Mouse (Mus musculus) megakaryocyte progenitor cell, adult 5-6 weeks (primary cell): ENCODE results near the gene Grid2ip. TPM values are rescaled to one million over a fixed set of nuclear protein-coding genes. Genes with fewer than 3 reads are reported as not detected.

Source experiments
- ATAC-seq: replicated peaks from 2 replicates; pipeline ENCODE4 v1.8.0; 2016; ENCODE audit warnings: mild to moderate bottlenecking, moderate TSS enrichment, inconsistent platforms; ENCODE audit not compliant: poor library complexity
- total RNA-seq, 2 experiments: library from RNA; stranded (forward) in 1 of 2; stranded (reverse) in 1 of 2; fragments of 157-497, 149-512 nt in 1 of 2; fragments of 200-1000 nt in 1 of 2; gene quantifications; 2 replicates each; pipeline versions ENCODE4 v1.2.3 to v1.2.4; 2015 to 2017

Gene Grid2ip
- total RNA-seq, 2 experiments from 2014 or later = not detected

DNA sequence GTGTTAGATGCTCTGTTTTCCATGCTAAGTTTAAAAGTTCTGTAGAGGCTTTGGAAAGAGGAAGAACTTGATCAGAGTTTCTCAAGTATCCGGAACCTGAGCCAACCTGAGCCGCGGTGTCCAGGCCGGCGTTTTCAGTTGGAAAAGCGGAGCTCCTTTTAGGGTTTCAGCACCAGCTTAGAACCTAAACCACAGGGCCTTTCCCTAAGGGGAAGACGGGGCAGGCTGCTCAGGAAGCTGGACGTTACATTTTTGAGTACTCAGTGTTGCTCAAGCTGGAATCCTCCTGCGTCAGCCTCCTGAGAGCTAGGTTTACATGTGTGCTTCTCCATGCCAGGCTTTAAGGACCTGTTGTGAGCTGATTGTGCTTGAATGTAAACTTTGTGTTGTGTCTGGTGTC, 49.4 kb downstream of the Grid2ip start:
- ATAC-seq = peak; percentile 44

DNA sequence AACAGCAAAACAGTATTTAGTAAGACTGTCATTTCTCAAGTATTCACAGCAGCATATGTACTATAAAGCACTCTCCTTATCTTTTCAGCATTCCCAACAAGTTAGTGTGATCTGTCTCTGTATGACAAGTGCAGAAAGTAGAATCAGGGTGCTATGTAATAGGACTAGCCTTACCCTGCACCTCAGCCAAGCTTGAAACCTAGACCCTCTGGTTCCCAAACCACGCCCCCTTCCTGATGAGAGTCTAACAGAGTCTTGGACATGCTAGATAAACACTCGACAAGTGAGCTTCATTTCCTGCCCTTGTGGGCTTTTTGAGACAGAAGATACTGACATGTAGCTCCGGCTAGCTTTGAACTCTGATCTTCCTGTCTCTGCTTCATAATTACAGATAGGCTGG, 52.1 kb downstream of the Grid2ip start:
- peak; percentile 77 for ATAC-seq

DNA sequence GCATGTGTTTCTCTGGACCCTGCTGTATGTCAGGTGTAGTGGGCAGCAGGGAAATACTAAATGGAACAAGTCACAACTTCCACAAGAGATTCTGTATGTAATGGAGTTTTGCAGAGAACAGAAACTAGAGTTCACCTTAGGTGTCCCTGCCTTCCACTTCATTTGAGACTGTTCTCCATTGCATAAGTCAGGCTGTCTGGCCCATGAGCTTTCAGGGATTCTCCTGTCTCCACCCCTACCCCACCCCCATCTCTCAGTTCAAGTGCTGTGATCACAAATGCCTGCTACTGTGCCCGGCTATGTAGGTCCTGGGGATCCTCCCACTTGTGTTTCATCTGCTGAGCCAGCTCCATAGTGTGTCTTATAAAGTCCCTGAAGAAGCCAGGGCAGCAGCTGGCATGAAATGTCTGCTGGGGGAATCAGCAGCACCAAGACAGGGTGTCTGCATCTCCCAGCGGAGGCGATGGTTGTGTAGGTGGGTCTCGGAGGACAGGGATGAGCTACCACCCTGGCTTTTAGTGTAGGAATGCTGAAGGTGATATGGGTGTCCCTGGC, 53.8 kb downstream of the Grid2ip start:
- no peak for ATAC-seq

DNA sequence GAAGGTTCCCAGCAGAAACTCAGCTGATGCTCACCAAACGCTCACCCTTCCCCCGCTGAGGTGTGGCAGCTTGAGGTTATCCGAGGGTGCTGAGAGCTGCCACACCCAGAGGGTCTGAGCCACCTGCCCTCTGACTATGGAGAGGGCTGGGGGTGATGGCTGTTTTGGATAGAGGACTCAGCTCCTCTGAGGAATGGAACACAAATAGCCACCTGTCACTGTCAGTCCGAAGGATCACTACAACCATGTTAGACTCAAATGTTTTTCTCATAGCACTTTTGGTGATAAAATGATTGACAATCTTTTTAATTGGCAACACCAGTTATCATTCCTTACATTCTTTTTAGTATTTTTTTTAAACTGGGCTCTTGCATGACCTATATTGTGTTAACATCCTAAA, 64.3 kb downstream of the Grid2ip start:
- ATAC-seq = no peak

- ATAC-seq = no peak
Measured at GRCm38 (mm10) chr5:143422990-143423389, 65.9 kb downstream of the Grid2ip start.

DNA sequence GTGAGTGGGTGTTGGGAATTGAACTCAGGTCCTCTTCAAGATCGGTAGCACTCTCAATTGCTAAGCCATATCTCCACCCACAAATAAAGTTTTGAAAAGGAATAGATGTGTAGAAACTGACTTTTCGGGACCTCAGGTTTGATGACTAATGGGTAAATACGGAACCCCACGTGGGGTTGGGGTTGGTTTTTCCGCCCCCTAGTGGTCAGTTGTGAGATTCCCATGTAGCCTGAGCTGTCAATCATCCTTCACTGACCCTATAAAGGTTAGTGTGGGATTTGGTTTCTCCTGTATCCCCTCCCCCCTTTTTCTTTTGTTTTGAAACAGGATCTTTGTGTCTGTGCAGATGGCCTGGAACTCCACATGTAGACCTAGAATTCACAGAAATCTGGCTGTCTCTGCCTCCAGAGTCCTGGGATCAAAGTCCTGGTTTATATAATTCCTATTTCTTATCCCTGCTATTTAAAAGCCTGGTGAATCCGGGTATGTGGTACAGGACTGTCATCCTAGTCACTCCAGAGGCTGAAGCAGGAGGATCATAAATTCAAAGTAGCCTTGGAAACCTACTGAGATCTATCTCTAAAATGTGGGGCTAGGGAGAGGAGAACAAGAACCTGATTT, 66.9 kb downstream of the Grid2ip start:
- ATAC-seq = peak; percentile 98

- ATAC-seq = peak; percentile 98
Measured at GRCm38 (mm10) chr5:143434421-143434820, 77.3 kb downstream of the Grid2ip start.

- ATAC-seq = no peak
Measured at GRCm38 (mm10) chr5:143441298-143441697, 84.2 kb downstream of the Grid2ip start.

- ATAC-seq = peak; percentile 39; the same call in 1 of the 2 replicates
Measured at GRCm38 (mm10) chr5:143441753-143442152, 84.6 kb downstream of the Grid2ip start.

Other genes starting within 250 kb of the Grid2ip start
- 43.8 and 53.6 TPM in 2 replicates for gene Rnf216, start 244.3 kb upstream of the Grid2ip start, total RNA-seq (2015)
- gene Rnf216, start 244.3 kb upstream of the Grid2ip start, total RNA-seq (2017) = 38.2 and 40.9 TPM in 2 replicates
- gene Olfr718-ps1, start 209.8 kb upstream of the Grid2ip start, total RNA-seq (2015) = not detected in 2 replicates
- not detected in 2 replicates for gene Olfr718-ps1, start 209.8 kb upstream of the Grid2ip start, total RNA-seq (2017)
- 5.9 and 6.2 TPM in 2 replicates for gene Rbak, start 176.6 kb upstream of the Grid2ip start, total RNA-seq (2015)
- 8.7 and 10.0 TPM in 2 replicates for gene Rbak, start 176.6 kb upstream of the Grid2ip start, total RNA-seq (2017)
- not detected in 2 replicates for gene Spdye4b, start 176.3 kb upstream of the Grid2ip start, total RNA-seq (2015)
- gene Spdye4b, start 176.3 kb upstream of the Grid2ip start, total RNA-seq (2017) = not detected in 2 replicates
- not detected in 2 replicates for gene Spdye4a, start 130.4 kb upstream of the Grid2ip start, total RNA-seq (2015)
- not detected in 2 replicates for gene Spdye4a, start 130.4 kb upstream of the Grid2ip start, total RNA-seq (2017)
- 4.5 and 5.2 TPM in 2 replicates for gene Zfp12, start 122.2 kb upstream of the Grid2ip start, total RNA-seq (2015)
- 11.1 and 12.0 TPM in 2 replicates for gene Zfp12, start 122.2 kb upstream of the Grid2ip start, total RNA-seq (2017)
- 0.44 and 0.59 TPM in 2 replicates for gene Zfp316, start 87.3 kb upstream of the Grid2ip start, total RNA-seq (2015)
- 1.8 and 3.7 TPM in 2 replicates for gene Zfp316, start 87.3 kb upstream of the Grid2ip start, total RNA-seq (2017)
- gene Zfp853, start 63.7 kb upstream of the Grid2ip start, total RNA-seq (2015) = not detected in 2 replicates
- not detected in 2 replicates for gene Zfp853, start 63.7 kb upstream of the Grid2ip start, total RNA-seq (2017)
- gene E130309D02Rik, start 42.0 kb upstream of the Grid2ip start, total RNA-seq (2015) = 40.4 and 41.5 TPM in 2 replicates
- 23.7 and 23.8 TPM in 2 replicates for gene E130309D02Rik, start 42.0 kb upstream of the Grid2ip start, total RNA-seq (2017)
- gene Zdhhc4, start 28.1 kb upstream of the Grid2ip start, total RNA-seq (2015) = 58.7 and 66.4 TPM in 2 replicates
- 36.2 and 38.7 TPM in 2 replicates for gene Zdhhc4, start 28.1 kb upstream of the Grid2ip start, total RNA-seq (2017)
- 98.7 and 103 TPM in 2 replicates for gene Kdelr2, start 46.5 kb downstream of the Grid2ip start, total RNA-seq (2015)
- gene Kdelr2, start 46.5 kb downstream of the Grid2ip start, total RNA-seq (2017) = 150 and 171 TPM in 2 replicates
- gene Daglb, start 107.2 kb downstream of the Grid2ip start, total RNA-seq (2015) = 13.4 and 15.3 TPM in 2 replicates
- gene Daglb, start 107.2 kb downstream of the Grid2ip start, total RNA-seq (2017) = 22.7 and 25.9 TPM in 2 replicates
- gene Rac1, start 170.7 kb downstream of the Grid2ip start, total RNA-seq (2015) = 654 and 681 TPM in 2 replicates
- gene Rac1, start 170.7 kb downstream of the Grid2ip start, total RNA-seq (2017) = 85.9 and 114 TPM in 2 replicates